Mouse (Mus musculus) liver, postnatal 0 days (tissue): ENCODE data around the gene Olfr1282. TPM values are rescaled to one million over a fixed set of nuclear protein-coding genes. Genes with fewer than 3 reads are reported as not detected.

Experiments used
- ATAC-seq: fragments of 200-750 bp; cut with Nextera tagmentation; 2 replicates; pipeline ENCODE4 v1.8.0; 2017; ENCODE audit warnings: mild to moderate bottlenecking, moderate library complexity
- DNase-seq: peaks from one replicate; pipeline ENCODE4 v3.0.0-alpha.2; 2016
- H3K27ac ChIP-seq: fragments of 300-500 bp; sonication (generic); 2 replicates; pipeline ENCODE4 v1.5.1; 2014; ENCODE audit warnings: antibody characterized with exemption, moderate library complexity, mild to moderate bottlenecking, low read depth
- H3K27me3 ChIP-seq: fragments of 300-500 bp; sonication (generic); 2 replicates; pipeline ENCODE4 v1.6.1; 2014; ENCODE audit warnings: low read length, control low read depth, mixed read lengths; ENCODE audit not compliant: insufficient read depth
- H3K36me3 ChIP-seq: fragments of 300-500 bp; sonication (generic); replicated peaks from 2 replicates; pipeline ENCODE4 v1.6.1; 2014; ENCODE audit warnings: mild to moderate bottlenecking, control low read depth, low read length, moderate library complexity, mixed read lengths; ENCODE audit not compliant: insufficient read depth
- H3K4me1 ChIP-seq: fragments of 300-500 bp; sonication (generic); 2 replicates; pipeline ENCODE4 v1.6.1; 2014; ENCODE audit warnings: antibody characterized with exemption, mild to moderate bottlenecking, control low read depth; ENCODE audit not compliant: insufficient read depth
- H3K4me2 ChIP-seq: fragments of 300-500 bp; sonication (generic); 2 replicates; pipeline ENCODE4 v1.6.1; 2014; ENCODE audit warnings: low read depth, mild to moderate bottlenecking, low read length, moderate library complexity, mixed read lengths
- H3K4me3 ChIP-seq: fragments of 300-500 bp; sonication (generic); 2 replicates; pipeline ENCODE4 v1.5.1; 2014; ENCODE audit warnings: low read depth, low read length
- H3K9ac ChIP-seq: fragments of 300-500 bp; sonication (generic); replicated peaks from 2 replicates; pipeline ENCODE4 v1.6.1; 2014; ENCODE audit warnings: mild to moderate bottlenecking, moderate library complexity
- H3K9me3 ChIP-seq: fragments of 300-500 bp; sonication (generic); 2 replicates; pipeline ENCODE4 v1.6.1; 2016; ENCODE audit warnings: mild to moderate bottlenecking, control low read depth, low read length, mixed read lengths
- CTCF ChIP-seq: sonication (generic); IDR thresholded peaks from 2 replicates; pipeline ENCODE4 v1.5.1; 2016; ENCODE audit warnings: antibody characterized with exemption, low read depth
- EP300 ChIP-seq: IDR thresholded peaks from 2 replicates; pipeline ENCODE4 v1.6.1; 2016; ENCODE audit warnings: antibody characterized with exemption, low read depth, mild to moderate bottlenecking
- polyA plus RNA-seq: library from polyadenylated mRNA; unstranded; fragments of >200 nt; fragmentation: Nextera tagmentation; extraction: Ambion mirVana; gene quantifications from 2 replicates; pipeline ENCODE4 v1.2.1, GENCODE M21; 2015

The Olfr1282 gene
- polyA plus RNA-seq, 1 experiment from 2014 or later, result not detected

DNA sequence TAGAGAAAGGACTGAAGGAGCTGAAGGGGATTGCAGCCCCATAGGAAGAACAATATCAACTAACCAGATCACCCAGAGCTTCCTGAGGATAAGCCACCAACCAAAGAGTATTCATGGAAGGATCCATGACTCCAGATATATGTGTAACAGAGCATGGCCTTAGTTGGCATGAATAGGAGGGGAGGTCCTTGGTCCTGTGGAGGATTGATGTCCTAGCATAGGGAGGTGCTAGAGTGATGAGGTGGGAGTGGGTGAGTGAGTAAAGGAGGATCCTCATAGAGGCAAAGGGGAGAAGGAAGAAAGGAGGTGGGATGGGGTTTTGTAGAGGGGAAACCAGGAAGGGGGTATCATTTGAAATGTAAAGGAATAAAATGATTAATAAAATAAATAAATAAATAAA, 37.3 kb downstream of the Olfr1282 start:
- Histone ChIP-seq H3K27me3 (no peaks in the 10 kb centered on the region), H3K27ac (no peak overlapping the region), H3K9me3 (no peaks in the 10 kb centered on the region), H3K4me1 (no peaks in the 10 kb centered on the region), H3K36me3 (no peaks in the 10 kb centered on the region), H3K4me3 (no peak overlapping the region), H3K9ac (no peak overlapping the region), H3K4me2 (no peak overlapping the region)
- no peak for DNase-seq
- TF ChIP-seq EP300, result no peak
- TF ChIP-seq CTCF, result no peak
- no peak for ATAC-seq

DNA sequence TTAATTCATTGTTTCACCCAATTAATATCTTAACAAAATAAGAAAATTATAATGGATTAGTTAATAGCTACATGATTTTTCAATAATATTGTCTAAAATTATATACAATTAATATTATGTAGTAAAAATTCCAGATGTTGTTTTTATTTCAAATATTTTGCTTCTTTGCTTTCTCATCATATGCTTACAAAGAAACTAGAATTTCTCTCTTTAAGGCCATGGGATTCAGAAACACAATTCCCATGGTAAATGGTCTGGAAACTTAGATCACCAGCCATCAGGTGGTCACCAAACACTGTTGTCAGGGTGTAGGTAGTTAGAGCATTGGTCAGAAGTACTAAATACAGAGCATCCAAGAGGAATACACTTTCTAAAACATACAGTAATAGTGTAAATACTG, 46.0 kb downstream of the Olfr1282 start, which contains the start of gene Olfr1278:
Gene Olfr1278, plus strand, starts transcription at position 301 of the 400 bp plus-strand sequence.
- Histone ChIP-seq H3K4me2 (no peak within 1 kb of the TSS), H3K9me3 (no peaks in the 10 kb centered on the region), H3K36me3 (no peaks in the 10 kb centered on the region), H3K9ac (no peak within 1 kb of the TSS), H3K4me1 (no peaks in the 10 kb centered on the region), H3K27me3 (no peaks in the 10 kb centered on the region), H3K27ac (no peak within 1 kb of the TSS), H3K4me3 (no peak within 1 kb of the TSS)
- ATAC-seq (no peak), DNase-seq (no peak)
- TF ChIP-seq CTCF, result no peak
- TF ChIP-seq EP300, result no peak

Other genes starting within 250 kb of the Olfr1282 start
- gene Gm13941, start 230.1 kb downstream of the Olfr1282 start, polyA plus RNA-seq, result not detected in 2 replicates
- not detected in 2 replicates for gene Gm15130, start 183.1 kb downstream of the Olfr1282 start, polyA plus RNA-seq
- not detected in 2 replicates for gene 4930430A15Rik, start 106.5 kb downstream of the Olfr1282 start, polyA plus RNA-seq
- not detected in 2 replicates for gene Olfr1275, start 100.8 kb downstream of the Olfr1282 start, polyA plus RNA-seq
- not detected in 2 replicates for gene Olfr1276, start 81.6 kb downstream of the Olfr1282 start, polyA plus RNA-seq
- not detected in 2 replicates for gene Olfr1277, start 62.0 kb downstream of the Olfr1282 start, polyA plus RNA-seq
- gene Olfr1278, start 45.9 kb downstream of the Olfr1282 start, polyA plus RNA-seq, result not detected in 2 replicates
- gene Olfr1279, start 35.4 kb downstream of the Olfr1282 start, polyA plus RNA-seq, result not detected in 2 replicates
- gene Olfr1280, start 22.1 kb downstream of the Olfr1282 start, polyA plus RNA-seq, result not detected in 2 replicates
- gene Olfr1281, start 9.6 kb downstream of the Olfr1282 start, polyA plus RNA-seq, result not detected in 2 replicates
- gene Olfr1283, start 30.7 kb upstream of the Olfr1282 start, polyA plus RNA-seq, result not detected in 2 replicates
- gene Olfr1284, start 39.4 kb upstream of the Olfr1282 start, polyA plus RNA-seq, result not detected in 2 replicates
- not detected in 2 replicates for gene Olfr1286, start 87.0 kb upstream of the Olfr1282 start, polyA plus RNA-seq
- gene Olfr1287, start 113.1 kb upstream of the Olfr1282 start, polyA plus RNA-seq, result not detected in 2 replicates
- not detected in 2 replicates for gene Olfr1288, start 138.0 kb upstream of the Olfr1282 start, polyA plus RNA-seq
- gene Olfr1289, start 144.7 kb upstream of the Olfr1282 start, polyA plus RNA-seq, result not detected in 2 replicates
- not detected in 2 replicates for gene Olfr1290, start 157.8 kb upstream of the Olfr1282 start, polyA plus RNA-seq
- not detected in 2 replicates for gene Olfr1291-ps1, start 161.1 kb upstream of the Olfr1282 start, polyA plus RNA-seq
- not detected in 2 replicates for gene Olfr1293-ps, start 189.1 kb upstream of the Olfr1282 start, polyA plus RNA-seq
- not detected in 2 replicates for gene Olfr1294, start 204.2 kb upstream of the Olfr1282 start, polyA plus RNA-seq
- gene Olfr1295, start 233.6 kb upstream of the Olfr1282 start, polyA plus RNA-seq, result not detected in 2 replicates